Mouse (Mus musculus): Measurements from ENCODE around the gene Cdt1. TPM values are rescaled to one million over a fixed set of nuclear protein-coding genes. Genes with fewer than 3 reads are reported as not detected.

Cdt1 gene
- total RNA-seq, 4 experiments from 2014 or later: 1.4 to 2.4 (median 1.7) TPM

DNA sequence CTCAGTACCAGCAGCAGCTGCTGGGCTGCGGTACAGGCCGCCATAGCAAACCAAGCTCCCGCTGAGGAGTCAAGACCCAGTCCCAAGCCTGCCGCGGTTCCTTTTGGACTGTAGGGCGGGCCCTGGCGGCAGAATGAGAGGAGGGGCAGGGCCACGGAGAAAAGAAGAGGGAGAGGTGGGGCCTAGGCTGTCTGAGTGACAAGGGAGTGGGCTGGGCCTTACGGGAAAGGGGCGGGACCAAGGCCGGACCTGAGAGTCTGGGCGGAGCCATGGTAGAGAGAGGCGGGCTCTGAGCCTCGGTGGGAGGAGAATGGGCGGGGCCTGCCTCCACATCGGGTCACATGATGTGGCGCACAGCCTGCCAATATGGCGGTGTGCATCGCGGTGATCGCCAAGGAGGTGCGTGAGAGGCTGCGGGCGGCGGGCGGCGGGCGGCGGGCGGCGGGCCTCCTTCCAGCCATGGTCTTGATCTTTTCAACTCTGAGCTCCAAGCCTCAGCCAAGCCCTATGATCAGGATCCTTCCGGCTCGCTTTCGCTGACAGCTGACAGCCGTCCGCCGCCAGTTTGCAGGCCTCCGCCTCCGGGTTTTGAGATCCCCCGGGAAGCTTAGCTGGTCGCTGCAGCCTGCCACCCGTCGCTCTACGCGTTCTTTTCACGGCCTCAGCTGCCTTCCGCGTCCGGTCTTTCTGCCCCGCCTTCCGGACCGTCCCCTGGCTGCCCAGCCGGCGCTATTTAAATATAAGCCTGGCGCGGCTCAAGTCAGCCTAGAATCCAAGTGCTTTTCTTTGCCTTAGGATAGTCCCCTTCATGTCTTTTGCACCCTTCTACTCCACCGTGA lies 43.7 kb downstream of the Cdt1 start, which contains the start of the genes Galns and Trappc2l:
Gene Galns, minus strand, starts transcription at position 169 of the 839 bp plus-strand sequence.
Gene Trappc2l, plus strand, starts transcription at position 346 of the 839 bp plus-strand sequence.
- peak; percentile 93 to 95 for DNase-seq (ENCODE audit: low spot score in 2 of 2)

DNA sequence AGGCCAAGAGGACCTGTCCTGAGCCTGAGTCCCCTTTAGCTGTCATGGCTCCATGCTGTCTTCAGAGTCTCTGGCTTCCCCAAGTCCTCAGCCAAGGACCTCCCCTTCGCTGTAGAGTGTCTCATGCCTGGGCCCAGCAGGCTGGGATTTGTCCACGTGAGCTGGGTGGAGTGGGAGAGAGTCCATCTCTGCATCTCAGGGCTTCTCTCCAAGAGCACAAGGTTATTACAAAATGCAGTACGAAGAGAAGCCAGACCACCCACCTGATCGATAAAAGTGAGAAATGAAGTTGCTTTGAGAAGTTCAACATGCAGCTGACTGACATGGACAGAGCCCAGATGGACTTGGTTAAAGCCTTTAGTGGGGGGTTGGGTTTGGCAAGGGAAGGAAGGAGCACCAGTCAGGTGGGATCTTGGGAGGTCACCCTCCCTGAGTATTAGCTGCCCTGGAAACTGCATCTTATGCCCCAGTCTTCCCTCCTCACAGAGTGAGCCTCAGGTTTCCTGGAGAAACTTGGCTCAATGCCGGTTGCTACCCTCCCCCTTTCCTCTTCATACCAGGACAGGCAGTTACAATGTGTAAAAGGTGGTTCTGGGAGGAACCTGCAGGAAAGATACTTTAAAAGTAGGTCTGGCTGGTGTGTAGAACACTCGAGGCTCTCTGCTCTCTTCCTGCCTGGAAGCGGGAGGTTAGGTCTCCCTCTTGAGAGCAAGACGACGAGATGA lies 48.5 kb downstream of the Cdt1 start:
- DNase-seq (ENCODE audit: low spot score in 2 of 2): no peak

DNA sequence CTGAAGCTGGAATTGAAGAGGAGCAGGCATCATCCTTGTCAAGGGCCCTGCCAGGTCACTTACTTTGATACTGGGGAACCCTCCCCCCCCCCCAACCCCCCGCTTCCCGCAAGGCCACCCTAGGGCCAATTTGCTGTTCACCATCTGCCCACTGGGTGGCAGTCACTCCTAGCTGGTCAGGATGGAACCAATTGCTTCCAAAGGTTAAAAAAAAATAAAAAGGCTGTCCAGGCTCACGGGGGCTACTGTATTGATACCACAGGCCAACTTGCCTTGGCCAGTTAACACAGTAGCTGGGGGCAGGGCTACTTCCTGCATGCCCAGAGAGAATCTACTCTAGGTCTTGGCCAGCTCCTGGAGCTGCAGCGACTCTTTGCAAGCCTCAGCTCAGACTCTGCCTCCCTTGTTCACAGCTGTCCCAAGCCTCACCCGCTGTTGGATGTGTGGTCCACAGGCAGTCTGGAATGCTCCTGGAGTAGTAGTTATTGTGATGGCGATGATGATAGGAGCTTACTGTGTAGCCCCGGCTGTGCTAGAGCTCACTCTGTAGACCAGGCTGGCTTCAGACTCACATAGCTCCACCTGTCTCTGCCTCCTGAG lies 50.2 kb downstream of the Cdt1 start:
- DNase-seq (ENCODE audit: low spot score in 2 of 2): peak in 1 of 2 experiments; percentile 67

DNA sequence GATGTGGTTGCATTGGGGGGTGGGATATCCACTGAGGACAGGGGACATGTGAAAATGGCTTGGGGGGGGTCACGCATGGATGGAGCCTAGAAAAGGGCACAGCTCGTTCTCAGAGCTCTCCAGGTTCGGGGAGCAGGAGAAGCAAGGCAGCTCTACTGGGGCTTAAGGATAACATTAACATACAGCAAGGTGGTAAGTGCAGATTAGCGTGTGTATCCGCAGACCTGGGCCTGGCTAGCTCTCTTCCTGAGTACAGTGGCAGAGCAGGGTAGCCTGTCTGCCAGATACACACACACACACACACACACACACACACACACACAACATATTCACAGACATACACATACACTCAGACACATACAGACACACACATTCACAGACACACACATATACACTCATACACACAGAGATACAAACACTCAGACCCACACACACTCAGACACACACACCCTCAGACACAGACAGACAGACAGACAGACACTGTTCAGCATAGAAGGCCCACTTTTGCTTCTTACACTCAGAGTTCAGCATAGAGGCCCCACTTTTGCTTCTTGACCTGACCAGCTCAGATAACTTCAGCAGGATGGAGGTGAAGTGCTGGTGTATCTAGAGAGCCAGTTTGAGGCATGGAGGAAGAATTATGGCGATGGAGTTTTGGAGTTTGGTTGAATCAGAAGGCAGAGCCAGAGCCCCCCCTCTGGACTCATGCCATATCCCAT lies 51.0 kb downstream of the Cdt1 start:
- no peak for DNase-seq (ENCODE audit: low spot score in 2 of 2)

DNA sequence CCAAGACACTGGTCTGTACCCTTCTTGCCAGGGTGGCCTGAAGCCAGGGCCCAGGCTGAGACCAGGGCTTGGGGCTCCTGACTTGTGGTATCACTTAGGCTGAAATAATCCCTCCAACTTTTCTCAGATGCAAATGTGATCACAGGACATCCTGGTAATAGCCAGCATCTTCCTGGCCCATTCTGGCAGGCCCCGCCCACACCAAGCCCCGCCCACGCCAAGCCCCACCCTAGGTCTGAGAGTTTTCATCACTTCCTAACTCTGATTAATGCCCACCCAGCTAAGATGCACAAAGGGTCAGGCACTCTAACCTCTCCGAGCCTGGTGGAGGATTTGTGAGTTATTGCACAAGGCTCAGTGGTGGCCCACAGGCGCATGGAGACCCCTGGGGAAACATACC lies 52.6 kb downstream of the Cdt1 start:
- no peak for DNase-seq (ENCODE audit: low spot score in 2 of 2)

DNA sequence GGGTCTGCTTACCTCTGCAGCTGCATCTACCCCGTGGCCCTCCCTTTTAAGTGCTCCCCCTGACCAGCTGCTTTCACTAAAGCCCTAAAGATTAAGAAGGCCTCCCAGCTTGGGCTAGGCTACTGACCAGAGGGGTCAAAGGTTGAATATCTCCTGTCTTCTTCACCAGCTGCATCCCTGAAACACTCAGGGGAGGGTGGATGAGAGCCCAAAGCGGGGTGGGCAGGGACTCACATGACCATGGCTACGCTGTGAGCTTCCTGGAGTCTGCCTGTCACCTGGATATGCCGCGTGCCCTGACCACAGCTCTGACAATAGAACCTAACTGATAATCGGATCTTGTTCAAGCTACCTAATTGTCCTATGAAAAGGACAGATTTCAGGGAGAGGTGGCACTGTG lies 54.9 kb downstream of the Cdt1 start, which contains the start of gene Pabpn1l:
Gene Pabpn1l, minus strand, starts transcription at position 13 of the 400 bp plus-strand sequence.
- no peak for DNase-seq (ENCODE audit: low spot score in 2 of 2)

Small RNAs within 50 kb of the gene (microRNA-seq; reads per million reads assigned to microRNA genes)
- 0 reads per million in 2 experiments for gene Mir6396

Other genes with a start within 250 kb of the Cdt1 start
- gene Trhr2, start 207.3 kb upstream of the Cdt1 start, total RNA-seq (2022): 1 to 10 TPM in 3 of 4 experiments, under 1 TPM in 1; 0.31 to 1.8 (median 1.4) TPM
- 10 to 100 TPM; 39.6 to 42.7 (median 40.9) TPM for gene Zc3h18, start 191.4 kb upstream of the Cdt1 start, total RNA-seq (2022)
- gene Il17c, start 146.0 kb upstream of the Cdt1 start, total RNA-seq (2022): not detected
- 10 to 100 TPM in 3 of 4 experiments, 1 to 10 TPM in 1; 7.4 to 54.9 (median 25.7) TPM for gene Cyba, start 135.1 kb upstream of the Cdt1 start, total RNA-seq (2022)
- gene Mvd, start 124.6 kb upstream of the Cdt1 start, total RNA-seq (2022): 10 to 100 TPM; 19.0 to 36.1 (median 25.0) TPM
- gene Snai3, start 107.3 kb upstream of the Cdt1 start, total RNA-seq (2022): not detected
- 10 to 100 TPM; 26.9 to 40.7 (median 31.3) TPM for gene Rnf166, start 92.0 kb upstream of the Cdt1 start, total RNA-seq (2022)
- gene Ctu2, start 91.9 kb upstream of the Cdt1 start, total RNA-seq (2022): 10 to 100 TPM; 23.4 to 31.5 (median 27.6) TPM
- gene Piezo1, start 16.7 kb upstream of the Cdt1 start, total RNA-seq (2022): 1 to 10 TPM; 4.6 to 7.0 (median 4.9) TPM
- gene Aprt, start 8.9 kb downstream of the Cdt1 start, total RNA-seq (2022): 10 to 100 TPM; 56.8 to 69.3 (median 60.2) TPM
- gene Galns, start 43.4 kb downstream of the Cdt1 start, total RNA-seq (2022): 10 to 100 TPM in 2 of 4 experiments, 1 to 10 TPM in 2; 8.0 to 16.5 (median 11.9) TPM
- gene Trappc2l, start 43.6 kb downstream of the Cdt1 start, total RNA-seq (2022): 10 to 100 TPM; 72.6 to 90.6 (median 75.3) TPM
- gene Pabpn1l, start 54.7 kb downstream of the Cdt1 start, total RNA-seq (2022): not detected
- 10 to 100 TPM; 30.0 to 39.0 (median 37.0) TPM for gene Cbfa2t3, start 131.1 kb downstream of the Cdt1 start, total RNA-seq (2022)
- 10 to 100 TPM; 21.9 to 26.7 (median 23.9) TPM for gene Acsf3, start 207.5 kb downstream of the Cdt1 start, total RNA-seq (2022)

Measured in layer of hippocampus, adult 8-10 months (tissue).